Mouse (Mus musculus) liver, adult (tissue): ENCODE measurements around the gene Ank3.

Experiments
- GATA4 ChIP-seq: IDR thresholded peaks from 2 replicates; pipeline ENCODE4 v1.6.1; 2014; ENCODE audit warnings: mild to moderate bottlenecking, low read length; ENCODE audit not compliant: insufficient replicate concordance

The Ank3 gene

DNA sequence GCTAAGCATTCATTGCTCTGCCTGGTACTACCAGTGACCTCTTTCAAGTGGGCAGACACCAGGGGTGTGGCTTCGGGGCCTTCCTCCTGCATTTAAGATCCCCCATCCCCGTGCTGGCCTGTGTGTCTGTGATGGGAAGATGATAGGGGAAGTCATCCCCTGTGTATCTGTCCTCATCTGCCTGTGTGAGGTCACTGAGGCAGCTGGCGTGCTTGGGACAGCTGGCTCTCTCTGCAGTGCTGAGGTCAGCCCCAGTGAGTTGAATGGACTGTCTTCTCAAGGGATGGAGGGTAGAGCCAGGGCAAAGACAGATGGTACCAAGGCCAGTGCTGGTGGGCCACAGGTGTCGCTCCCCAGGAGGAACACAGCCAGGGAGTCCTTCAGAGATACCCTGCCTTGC lies 302.7 kb downstream of the Ank3 start:
- TF ChIP-seq GATA4 = no peak

- no peak for TF ChIP-seq GATA4
These were observed 307.5 kb downstream of the Ank3 start for GRCm38 (mm10) chr10:69705806-69706768.

DNA sequence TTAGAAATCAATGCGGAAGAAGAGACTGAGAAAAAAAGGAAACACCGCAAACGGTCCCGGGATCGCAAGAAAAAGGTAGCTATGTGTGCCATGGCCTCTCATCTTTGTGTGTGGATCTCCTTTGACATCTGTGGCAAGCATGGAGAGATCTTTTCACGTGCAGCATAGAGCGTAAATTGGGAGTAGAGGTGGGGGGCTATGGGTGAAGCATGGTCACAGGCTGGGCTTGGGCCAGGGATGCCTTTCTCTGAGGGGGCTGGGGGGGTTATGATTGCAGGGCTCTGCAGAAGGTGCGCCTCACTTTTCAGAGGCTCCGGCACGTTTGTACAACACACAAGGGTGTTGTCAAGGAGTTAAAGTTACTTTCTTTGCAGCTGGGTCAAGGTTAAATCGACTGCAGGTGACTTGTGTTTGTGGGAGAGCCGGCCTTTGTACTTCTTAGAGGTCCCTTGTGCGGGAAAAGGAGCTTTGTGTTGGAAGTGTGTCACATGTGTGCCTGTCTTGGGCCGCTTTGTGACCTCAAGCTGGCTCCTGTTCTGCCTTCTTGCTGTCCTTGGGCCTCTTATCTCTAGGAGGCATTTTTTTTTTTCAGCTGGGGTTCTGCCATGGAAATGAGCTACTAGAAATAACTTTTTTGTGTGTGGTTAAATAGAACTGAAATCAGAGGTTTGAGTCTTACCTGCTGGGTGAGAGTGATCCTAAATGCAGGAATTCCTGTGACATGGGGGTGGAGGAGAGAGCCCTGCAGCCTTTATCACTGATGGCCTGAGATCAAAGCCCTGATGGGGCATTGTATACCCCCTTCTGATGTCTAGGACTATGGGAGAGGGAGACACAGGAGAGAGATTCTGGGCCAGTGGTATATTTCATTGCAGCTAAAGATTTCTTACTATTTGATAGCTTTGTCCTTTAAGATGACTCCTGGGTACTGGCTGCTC lies 308.5 kb downstream of the Ank3 start:
- TF ChIP-seq GATA4 = no peak

DNA sequence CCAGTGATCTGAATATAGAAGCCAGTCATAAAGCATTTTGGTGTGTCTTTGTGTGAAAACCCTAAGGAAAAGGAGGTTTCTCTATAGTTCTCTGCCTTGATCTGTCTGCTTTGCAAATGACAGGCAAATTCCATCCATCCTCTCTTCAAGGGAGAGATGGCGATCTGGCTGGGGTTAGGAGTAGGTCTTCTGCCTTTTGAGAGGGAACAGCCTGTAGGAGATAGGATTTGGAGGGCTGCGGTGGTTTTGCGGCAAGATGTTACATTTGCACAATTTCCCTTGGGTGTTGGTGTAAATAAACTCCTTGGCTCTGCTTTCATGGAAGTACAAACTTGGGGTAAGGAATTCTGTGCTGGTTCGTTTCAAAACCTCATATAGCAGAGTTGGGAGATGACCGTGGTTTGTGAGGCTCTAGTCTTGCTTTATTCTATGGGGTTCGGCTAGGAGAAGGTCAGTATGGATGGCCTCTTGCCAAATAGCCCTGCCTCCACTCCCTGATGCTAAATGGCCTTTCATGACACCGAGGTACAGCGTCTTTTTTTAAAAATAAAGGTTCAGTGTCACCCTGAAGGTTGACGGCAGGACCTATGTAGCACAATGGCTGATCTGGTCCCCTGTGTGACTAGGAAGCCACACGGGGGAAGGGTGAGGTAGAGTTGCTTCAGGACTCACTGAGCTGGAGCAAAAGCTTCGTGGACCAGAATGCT lies 309.4 kb downstream of the Ank3 start:
- TF ChIP-seq GATA4 = no peak

DNA sequence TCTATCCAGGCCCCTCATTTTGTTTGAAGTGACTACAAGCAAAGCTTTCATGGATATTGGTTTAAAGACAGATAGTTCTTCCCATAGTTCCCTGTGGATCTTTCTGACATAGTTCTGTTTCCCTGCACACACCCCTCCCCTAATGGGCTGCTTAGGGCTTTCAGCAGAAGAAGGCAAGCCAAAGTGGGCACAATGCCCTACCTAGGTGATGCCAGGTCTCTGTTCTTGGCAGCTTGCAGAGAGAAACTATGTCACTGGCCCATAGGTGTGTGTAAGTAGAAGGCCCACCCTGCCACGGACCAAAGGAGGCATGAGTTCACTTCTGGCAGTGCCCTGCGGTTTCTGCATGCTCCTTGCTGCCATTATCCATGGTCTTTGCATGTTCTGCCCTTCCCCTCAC lies 311.1 kb downstream of the Ank3 start:
- no peak for TF ChIP-seq GATA4

GRCm38 (mm10) chr10:69710802-69711201 lies 312.2 kb downstream of the Ank3 start:
- no peak for TF ChIP-seq GATA4

- no peak for TF ChIP-seq GATA4
These were observed 318.3 kb downstream of the Ank3 start for GRCm38 (mm10) chr10:69716907-69717306.

DNA sequence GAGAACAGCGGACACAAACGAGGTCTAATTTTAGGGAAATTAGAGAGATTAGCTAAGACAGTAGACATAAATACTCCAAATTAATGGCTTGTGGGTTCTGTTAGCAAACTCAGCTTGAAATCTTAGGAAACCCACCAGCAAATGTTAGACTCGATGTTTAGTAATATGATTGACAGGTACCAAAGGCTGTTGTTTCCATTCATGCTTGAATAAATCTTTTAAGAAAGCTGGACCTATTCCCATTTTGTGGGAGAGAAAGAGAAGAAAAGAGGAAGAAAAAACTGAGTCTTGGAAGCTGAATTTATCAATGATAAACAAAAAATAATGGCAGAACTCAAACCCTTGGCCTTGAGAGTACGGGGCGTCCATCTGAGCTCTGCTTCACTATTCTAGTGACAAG lies 320.8 kb downstream of the Ank3 start:
- TF ChIP-seq GATA4 = no peak

DNA sequence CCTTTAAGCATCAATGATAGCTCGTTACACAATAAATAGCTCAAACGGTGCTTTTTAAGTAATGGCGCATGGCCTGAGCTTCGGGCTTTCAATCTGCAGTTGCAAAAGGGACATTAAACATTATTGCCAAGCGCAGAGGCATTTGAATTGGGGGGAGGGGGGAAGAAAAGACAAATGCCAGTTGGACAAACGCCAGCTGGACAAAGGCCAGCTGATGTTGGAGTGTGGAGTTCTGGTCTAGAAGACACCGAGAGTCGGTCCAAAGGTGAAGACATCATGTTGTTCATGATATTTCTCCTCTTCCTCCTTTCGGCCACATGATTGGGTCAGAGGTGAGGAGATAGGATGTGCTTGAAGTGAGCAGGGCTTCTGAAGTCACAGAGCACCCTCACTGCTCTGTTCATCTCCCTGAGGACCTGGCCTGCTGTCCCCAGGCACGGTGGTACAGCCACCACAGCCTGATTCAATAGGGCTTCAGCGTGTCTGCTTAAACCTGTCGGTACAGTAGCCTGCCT lies 321.4 kb downstream of the Ank3 start:
- no peak for TF ChIP-seq GATA4

- TF ChIP-seq GATA4 = no peak
These were observed 321.9 kb downstream of the Ank3 start for GRCm38 (mm10) chr10:69720452-69720851.

DNA sequence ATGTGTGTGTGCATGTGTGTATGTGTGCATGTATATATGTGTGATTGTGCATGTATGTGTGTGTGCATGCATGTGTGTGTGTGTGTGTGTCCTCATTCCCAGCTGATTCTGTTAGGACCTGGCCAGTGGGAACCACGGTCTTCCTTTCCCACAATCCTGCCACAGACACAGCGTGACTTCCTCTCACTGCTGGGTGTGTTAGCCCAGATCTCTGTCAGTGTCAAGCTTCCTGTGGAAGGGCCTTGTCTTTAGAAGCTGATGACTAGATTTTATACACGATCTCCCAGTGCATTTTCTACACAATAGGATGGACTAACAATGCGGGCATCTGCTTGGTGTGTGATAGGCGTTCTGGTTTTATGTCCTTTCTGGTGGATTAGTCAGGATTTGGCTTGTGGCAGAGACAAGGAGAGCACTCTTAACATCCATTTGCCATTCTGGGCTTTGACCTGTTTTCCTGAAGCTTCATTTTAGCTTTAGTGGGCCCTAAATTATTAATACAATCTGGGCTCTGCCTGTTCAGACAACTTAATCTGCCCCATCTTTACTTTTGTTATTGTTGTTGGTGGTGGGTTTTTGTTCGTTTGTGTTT lies 322.4 kb downstream of the Ank3 start:
- no peak for TF ChIP-seq GATA4

GRCm38 (mm10) chr10:69724159-69724558 lies 325.6 kb downstream of the Ank3 start:
- no peak for TF ChIP-seq GATA4

- no peak for TF ChIP-seq GATA4
These were observed 326.5 kb downstream of the Ank3 start for GRCm38 (mm10) chr10:69725078-69725477.

DNA sequence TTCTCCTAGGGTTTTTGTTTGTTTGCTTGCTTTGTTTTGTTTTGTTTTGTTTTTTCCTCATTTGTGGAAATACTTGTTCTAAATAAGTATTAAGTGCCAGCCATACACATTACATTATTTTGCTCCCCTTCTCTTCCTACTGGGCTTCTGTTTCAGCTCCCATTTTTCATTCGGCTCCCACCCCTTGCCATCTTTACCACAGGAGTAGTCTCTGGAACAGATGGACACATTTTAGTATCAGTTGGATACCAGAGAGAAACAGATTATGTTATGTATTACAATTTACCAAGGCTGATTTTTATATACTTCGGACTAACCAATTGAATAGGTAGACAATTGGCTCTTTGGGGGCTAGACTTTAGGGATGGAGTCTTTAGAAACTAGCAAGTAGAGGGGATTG lies 327.7 kb downstream of the Ank3 start:
- TF ChIP-seq GATA4 = no peak
